Mouse (Mus musculus): ENCODE results near the gene Mdga1.

GRCm38 (mm10) chr17:29834768-29835167 is 135.1 kb downstream of the Mdga1 start:
- TF ChIP-seq CTCF (IDR thresholded peaks at IDR 0.05; ENCODE audit: extremely low read depth, insufficient read depth, low read length) (no peak), POLR2A (IDR thresholded peaks at IDR 0.05; ENCODE audit: extremely low read depth, insufficient read depth, low read length) (no peak)

Measured in cortical plate, adult 2 months (tissue).